Mouse (Mus musculus): ENCODE results near the gene Fgf18.

Fgf18 gene

DNA sequence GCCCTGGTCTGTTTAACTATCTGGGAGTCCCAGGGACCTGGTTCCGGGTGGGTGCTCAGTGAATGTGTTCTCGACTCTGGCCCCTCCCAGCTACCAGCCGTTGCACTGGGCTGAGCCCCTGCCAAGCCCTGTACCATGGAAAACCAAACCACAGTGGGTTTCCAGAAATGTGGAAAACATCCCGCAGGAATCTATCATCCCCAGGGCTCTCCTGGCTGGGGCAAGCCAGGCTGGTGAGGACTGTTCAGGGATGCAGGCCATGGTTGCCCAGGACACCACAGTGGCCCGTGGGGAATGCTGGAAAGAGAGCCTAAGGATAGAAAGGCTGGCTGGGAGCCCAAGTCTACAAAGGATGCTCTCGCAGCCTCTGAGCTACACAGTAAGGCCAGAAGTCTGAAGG lies 76.7 kb downstream of the Fgf18 start:
- DNase-seq (ENCODE audit: low read depth, low spot score), result no peak
